Mouse (Mus musculus): ENCODE data around the gene Lmtk2. TPM values are rescaled to one million over a fixed set of nuclear protein-coding genes. Genes with fewer than 3 reads are reported as not detected.
A peak's percentile ranks its signal among the peaks of the same experiment; 100 is the strongest.

The Lmtk2 gene
- total RNA-seq, 2 experiments from 2014 or later = 12.2 to 12.5 TPM

DNA sequence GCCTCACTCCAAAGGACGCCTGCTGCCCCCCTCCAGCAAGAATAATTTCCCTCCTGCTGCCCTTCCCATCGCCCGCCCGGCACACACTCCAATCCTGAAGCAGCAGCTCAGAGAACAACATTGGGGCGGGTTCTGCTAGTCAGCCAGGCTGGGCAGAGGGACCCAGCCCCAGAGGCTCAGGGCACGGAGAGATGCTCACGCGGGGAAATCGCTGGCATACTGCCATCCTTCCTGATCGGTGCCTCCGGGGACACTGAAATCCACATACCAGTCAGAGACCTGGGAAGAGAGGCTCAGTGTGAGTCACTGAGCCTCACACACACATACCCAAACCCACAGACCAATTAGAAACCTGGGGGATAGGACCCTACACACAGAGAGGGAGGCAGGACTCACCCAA, 100.4 kb downstream of the Lmtk2 start:
- intact Hi-C loops (cut with DNase I; ENCODE audit: low total_unique reads) = no loop called here
- DNase-seq = no peak

DNA sequence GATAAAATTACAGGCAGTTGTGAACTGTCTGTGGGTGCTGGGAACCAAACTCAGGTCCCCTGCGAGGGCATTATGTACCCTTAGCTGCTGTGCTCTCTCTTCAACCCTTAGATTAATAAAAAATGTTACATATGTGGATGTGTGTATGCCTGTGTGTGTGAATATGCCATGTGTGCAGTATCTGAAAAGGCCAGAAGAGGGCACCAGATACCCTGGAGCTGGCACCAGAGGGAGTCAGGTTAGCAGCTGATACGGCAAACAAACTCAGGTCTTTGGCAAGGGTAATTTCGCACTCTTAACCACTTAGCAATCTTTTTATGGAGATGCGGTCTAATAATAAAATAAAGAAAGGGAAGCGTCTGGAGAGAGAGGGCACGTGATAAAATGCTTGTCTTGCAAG, 102.2 kb downstream of the Lmtk2 start:
- no peak for DNase-seq
- intact Hi-C loops (cut with DNase I; ENCODE audit: low total_unique reads) = no loop called here

DNA sequence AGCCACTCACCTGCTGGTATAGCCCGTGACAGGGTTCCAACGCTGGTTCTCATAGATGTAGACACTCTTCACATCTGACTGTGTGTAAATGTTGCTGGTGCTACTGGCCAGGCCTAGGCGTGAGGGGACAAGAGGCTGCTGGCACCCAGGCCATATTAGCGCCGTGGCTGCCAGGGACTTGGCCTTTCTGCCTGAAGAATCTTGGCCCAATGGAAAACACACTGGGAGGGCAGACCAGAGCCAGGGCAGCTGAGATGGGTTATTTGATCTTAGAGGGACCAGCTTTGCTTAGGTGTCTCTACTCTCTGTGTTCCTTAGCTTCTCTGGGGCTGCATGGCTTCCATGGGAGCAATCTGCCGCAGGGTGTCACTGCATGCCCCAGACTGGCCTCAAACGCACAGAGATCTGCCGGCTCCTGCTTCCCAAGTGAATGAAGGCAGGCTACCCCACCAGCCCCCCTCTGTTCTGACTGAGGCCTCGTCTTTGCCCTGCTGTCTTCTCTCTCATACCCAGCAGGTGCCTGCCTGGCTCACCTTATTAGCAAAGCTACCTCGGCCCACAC, 103.2 kb downstream of the Lmtk2 start:
- DNase-seq = peak; percentile 53
- intact Hi-C loops (cut with DNase I; ENCODE audit: low total_unique reads) = no loop called here

DNA sequence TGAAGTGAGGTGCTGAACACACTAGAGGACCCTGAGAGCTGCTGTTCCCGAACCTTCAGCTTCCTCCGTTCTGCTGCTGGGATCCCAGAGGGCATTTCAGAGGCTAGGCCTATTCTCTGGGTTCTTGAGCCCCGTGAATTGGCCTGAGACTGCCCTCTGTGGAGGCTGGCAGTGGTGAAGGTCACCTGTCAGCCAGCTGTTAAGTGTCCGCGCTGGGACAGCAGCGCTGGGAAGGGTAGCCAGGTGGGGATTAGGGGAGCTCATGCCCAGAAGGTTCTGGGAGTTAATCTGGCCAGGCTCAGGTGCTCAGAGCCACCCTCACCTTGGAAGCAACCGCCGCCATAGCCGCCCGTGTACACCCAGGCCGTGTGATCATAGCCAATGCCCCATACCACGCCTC, 104.1 kb downstream of the Lmtk2 start:
- no peak for DNase-seq
- intact Hi-C loops (cut with DNase I; ENCODE audit: low total_unique reads) = no loop called here

DNA sequence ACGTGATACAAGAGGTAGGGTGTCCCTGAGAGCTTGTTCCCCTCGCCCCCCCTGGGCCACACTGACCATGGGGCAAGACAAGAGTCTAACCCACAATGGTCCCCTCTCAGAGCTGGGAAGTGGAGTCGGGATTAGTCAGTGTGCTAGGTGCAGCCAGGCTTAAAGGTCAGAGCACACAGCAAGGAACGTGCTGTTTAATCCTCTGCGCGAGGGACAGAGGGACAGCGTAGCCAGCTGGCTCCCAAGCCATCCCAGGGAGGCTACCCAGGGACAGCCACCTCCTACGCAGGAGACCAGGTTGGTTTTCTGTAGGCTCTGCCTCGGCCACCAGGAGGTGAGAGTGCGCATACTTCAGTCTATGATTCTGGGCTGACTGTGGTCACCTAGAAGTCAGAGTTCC, 104.7 kb downstream of the Lmtk2 start:
- intact Hi-C loops (cut with DNase I; ENCODE audit: low total_unique reads) = no loop called here
- DNase-seq = no peak

DNA sequence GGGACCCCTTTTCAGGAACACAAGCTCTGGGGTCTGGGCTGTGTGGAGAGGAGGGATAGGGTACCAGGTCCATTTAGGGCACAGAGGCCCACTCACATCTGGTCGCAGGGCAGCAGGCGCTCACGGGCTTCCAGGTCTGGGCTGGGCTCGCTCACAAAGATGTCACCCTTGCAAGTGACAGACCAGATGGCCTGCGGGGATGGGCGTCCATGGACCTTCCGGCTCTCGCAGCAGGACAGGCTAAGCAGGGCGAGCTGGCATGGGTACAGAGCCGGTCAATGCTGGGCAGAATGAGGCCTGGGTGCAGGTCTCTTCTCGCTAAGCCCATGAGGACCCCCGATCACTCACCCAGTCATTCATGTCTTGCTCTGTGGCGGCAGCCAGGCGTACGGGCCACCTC, 105.8 kb downstream of the Lmtk2 start:
- DNase-seq = no peak
- intact Hi-C loops (cut with DNase I; ENCODE audit: low total_unique reads) = no loop called here

DNA sequence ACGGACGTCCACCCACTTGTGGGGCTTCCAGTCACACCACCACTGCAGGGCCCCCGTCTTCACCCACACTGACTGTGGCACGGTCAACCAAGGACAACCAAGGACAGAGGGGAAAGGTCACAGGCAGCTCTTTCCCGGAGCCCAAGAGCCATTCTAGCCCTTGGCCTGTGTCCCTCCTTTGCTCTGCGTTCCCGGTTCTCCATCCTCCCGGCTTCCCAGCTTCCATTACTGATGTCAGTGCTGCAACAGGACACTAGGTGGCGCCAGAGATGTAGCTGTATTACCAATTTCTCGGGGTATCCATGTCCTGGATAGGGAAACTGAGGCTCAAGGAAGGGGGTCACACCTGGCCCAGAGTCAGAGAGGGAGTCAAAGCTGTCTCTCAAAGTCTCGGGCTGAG, 107.2 kb downstream of the Lmtk2 start:
- intact Hi-C loops (cut with DNase I; ENCODE audit: low total_unique reads) = no loop called here
- DNase-seq = no peak

DNA sequence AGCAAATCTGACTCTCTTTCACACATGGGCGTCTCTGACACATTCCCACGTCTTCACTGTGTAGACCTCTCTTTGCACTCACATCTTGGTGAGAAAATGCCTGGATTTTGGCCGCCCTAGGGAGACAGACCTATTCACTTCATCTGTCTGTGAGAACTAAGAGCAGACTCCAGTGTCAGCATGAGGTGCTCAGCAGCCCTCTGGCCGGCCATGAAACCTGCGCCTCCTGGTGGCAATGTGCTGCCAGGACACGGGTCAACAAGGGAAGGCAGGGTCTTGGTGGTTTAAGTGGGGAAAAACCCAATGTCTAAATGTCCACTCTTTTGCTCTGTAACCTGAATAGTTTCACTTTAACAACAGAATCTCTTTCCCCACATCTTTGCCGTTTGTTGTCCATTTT, 114.2 kb downstream of the Lmtk2 start:
- intact Hi-C loops (cut with DNase I; ENCODE audit: low total_unique reads) = no loop called here
- peak; percentile 64 for DNase-seq

DNA sequence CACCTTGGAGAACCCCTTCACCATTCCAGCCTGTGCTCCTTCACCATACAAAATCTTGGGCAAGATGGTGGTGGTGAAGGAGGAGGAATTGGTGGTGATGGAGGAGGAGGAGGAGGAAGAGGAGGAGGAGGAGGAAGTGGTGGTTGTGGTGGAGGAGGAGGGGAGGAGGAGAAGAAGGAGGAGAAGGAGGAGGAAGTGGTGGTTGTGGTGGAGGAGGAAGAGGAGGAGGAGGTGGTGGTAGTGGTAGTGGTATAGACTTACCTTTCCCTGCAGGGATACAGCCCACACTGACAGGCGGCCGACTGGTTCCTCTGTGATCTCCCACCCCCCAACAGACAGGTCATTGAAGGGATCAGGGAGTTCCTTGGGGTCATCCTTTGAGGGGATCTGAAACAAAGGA, 115.8 kb downstream of the Lmtk2 start:
- DNase-seq = no peak
- intact Hi-C loops (cut with DNase I; ENCODE audit: low total_unique reads) = no loop called here

DNA sequence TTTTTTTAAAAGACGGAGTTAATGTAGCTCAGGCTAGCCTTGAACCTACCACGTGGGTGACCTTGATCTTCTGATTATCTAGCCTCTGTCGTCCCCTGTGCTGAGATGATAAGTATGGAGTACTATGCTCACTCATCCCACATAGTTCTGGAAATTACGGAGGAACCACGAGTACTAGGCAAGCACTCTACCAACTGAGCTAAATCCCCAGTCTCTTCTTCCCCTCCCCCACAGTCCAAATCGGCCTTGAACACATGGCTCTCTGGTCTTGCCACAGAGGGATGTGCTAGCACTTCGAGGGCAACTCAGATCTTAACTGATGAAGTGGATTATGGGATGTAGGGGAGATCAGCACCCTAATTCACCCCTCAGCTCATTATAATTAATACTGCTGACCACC, 117.8 kb downstream of the Lmtk2 start:
- intact Hi-C loops (cut with DNase I; ENCODE audit: low total_unique reads) = no loop called here
- no peak for DNase-seq

DNA sequence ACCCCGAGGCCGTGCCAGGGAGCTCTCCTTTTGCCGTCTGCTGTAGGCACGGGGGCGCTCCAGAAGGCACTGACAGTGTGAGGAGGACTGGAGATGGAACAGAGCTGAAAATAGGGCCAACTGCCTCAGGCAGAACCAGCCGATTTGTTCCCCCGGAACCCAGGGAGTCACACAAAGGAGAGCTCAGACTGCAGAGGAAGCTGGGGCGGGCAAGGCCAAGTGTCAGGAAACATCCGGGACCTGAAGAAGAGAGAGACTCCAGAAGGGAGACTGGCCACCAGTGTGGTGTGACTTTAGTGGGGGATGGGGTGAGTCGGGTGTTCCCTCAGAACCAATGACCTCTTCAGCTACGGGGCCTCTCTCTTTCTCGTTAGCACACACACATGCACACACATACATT, 119.1 kb downstream of the Lmtk2 start:
- intact Hi-C loops (cut with DNase I; ENCODE audit: low total_unique reads) = no loop called here
- no peak for DNase-seq

DNA sequence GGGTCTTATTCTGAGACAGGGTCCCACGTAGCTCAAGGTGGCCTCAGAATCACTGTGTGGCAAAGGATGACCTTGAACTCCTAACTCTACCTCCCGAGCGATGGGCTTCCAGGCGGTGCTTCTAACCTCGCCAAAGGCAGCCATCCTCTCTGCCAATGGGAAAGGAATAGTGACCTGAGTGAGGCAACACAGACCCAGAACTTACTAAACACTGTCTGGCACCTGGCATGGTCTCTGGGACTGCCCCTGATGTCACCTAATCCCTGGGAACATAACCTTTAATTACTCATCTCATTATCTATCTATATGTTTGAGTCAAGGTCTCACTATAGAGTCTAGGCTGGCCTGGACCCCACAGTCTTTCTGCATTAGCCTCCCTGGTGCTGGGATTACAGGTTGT, 119.7 kb downstream of the Lmtk2 start:
- no peak for DNase-seq
- intact Hi-C loops (cut with DNase I; ENCODE audit: low total_unique reads) = no loop called here

DNA sequence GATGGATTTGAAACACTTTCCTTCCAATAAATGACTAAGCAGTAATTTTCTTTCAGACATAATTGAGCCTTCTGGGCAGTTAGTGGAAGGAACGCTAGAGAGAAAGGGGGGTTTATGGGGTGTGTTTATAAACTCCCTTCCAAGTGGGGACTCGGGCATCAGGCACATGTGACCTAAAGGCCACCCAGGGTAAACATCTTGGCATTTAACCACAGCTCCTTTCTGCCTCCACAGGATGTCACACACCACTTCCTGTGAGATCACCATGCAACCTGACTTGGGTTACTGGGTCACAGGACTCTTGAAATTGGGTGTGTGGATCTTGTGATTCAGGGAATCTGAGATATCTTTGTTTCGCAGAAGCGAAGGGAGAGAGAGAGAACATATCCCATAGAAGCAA, 121.1 kb downstream of the Lmtk2 start:
- intact Hi-C loops (cut with DNase I; ENCODE audit: low total_unique reads) = no loop called here

DNA sequence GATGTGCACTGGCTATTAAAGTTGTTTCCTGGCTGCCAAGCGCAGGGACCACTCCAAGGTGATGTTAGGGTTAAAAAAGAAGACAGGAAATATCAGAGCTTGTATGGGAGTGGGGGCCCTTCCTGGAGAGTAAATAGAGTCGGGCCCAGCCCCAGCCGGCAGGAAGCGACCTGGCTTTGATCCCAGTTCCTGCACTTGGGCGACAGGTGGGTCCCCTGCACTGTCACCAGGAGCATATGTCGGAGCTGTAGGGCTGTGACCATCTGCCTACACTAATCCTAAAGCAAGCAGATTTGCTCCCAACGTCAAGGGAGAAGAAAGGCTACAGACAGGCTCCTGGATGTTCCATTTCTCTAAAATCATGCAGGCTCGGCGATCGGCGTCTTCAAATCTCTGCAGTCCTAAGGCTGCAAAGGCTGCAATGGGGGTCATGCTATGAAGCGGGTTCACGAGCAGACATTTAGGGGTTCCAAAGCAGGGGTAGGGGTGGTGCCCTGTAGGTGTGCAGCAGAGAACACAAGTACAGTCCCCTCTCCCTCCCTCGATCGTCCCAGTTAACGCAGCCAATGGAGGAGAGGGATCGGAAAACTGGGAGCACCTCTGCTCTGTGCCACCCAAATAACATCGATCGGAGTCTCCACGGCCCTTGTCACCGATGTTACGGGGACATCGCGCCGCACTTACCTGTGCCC, 122.7 kb downstream of the Lmtk2 start:
- intact Hi-C loops (cut with DNase I; ENCODE audit: low total_unique reads) = no loop called here
- peak; percentile 45 for DNase-seq

More for the DNA sequence above, 121.1 kb downstream of the Lmtk2 start:
- no peak for DNase-seq

DNA sequence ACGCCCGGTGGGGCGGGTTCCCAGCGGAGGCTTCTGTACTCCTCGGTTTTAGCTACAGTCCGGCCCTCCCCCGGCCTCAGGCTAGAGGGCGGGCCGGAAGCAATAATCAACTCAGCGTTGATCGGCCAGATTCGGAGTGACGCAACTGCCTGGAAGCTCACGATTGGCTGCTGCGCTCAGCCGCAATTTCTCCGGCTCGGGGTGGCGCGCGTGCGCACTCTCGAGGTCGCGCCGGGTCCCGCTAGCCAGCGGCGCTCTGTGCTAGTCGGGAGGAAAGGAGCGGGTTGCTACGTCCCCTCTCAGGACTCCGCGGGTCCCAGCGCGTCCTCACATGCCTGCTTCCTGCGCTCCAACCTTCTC, 123.2 kb downstream of the Lmtk2 start, which contains the start of gene Tecpr1:
Tecpr1 (minus strand) TSS at position 113 of the 360 bp plus-strand sequence.
- intact Hi-C loops (cut with DNase I; ENCODE audit: low total_unique reads) = no loop called here
- peak; percentile 95 for DNase-seq

DNA sequence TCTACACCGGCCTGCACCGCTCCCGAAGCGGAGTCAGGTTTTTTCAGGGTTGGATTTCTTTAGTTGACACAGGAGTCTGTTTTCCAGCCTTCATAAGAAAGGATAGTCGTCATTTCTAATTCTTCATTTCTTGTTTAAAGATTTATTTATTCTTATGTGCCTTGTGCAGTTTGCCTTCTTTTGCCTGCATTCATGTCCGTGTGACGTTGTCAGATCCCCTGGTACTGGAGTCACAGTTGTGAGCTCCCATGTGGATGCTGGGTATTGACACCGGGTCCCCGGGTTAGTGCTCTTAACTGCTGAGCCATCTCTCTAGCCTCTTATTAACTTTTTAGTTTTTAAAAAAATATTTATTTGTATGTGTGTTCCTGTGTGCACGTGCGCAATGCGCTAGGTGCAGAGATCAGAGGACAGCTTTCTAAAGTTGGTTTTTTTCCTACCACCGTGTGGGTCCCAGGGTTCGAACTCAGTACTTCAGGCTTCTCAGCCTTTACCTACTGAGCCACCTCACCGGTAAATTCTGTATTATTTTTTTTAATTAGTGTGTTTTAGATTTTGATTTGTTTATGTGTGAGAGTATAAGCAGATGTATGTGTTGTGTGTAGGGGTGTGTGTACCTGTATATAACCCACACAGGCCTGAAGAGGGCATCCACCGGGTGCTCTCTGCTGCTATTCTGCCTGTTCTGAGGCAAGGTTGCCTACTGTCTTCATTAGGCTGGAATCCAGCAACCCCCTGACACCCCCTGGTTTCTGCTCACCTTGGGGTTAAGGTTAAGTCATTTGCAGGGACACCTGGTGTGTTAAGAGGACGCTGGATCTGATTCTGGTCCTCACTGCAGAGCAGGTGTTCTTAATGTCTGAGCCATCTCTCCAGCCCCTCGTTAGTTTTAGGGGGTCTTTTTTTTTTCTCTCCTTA, 123.9 kb downstream of the Lmtk2 start:
- DNase-seq = no peak
- intact Hi-C loops (cut with DNase I; ENCODE audit: low total_unique reads) = no loop called here

DNA sequence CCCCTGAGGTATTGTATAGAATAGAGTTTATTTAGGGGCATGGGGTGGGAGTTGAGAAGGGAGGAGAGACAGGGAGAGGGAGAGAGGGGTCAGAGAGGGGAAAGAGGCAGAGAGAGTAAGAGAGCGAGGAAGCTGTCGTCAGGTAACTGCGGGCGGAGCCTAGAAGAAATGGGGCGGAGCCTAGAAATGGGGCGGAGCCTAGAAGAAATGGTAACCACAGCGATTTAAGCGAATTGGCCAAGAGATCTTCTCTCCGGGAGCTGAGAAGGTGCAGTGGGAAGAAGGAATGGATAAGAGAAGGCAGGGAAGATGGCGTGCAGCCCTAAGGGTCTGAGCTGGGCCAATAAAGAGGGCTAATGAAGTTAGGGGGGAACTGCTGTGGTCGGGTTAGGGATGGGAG, 126.0 kb downstream of the Lmtk2 start:
- DNase-seq = no peak
- intact Hi-C loops (cut with DNase I; ENCODE audit: low total_unique reads) = no loop called here

DNA sequence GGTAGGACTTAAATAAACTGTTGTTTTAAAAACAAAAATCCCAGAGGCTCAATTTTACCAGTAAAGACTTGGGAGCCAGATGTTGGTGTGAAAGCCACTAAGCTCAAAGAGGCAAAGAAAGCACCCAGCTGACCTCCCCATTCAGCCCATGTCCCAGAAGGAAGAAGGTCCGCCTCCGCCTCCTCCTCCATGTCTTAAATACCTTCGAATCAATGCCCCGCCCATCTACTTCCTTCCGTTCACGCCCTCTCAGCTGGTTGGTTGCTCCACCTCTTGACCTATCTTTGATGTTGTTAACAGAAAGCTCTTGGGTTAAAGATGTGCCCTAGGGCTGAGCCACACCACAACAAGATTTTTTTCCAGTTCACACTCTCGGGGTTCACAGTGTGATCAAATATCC, 130.0 kb downstream of the Lmtk2 start:
- intact Hi-C loops (cut with DNase I; ENCODE audit: low total_unique reads) = no loop called here
- no peak for DNase-seq

DNA sequence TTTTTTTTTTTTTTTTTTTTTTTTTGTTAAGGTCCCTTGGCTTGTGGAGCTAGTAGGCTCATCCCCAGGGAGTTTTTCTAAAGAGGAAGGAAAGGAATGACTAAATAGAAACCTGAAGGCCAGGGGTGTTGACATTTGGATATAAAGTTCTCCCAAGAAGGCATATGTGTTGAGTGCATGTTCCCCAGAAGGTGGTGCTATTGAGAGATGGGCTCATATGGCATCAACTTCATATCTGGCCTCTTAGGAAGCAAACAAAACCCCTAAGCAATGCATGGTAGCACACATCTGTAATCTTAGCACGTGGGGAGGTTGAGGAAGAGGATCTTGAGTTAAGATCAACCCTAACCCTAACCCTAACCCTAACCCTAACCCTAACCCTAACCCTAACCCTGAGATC, 131.2 kb downstream of the Lmtk2 start:
- intact Hi-C loops (cut with DNase I; ENCODE audit: low total_unique reads) = no loop called here
- no peak for DNase-seq

DNA sequence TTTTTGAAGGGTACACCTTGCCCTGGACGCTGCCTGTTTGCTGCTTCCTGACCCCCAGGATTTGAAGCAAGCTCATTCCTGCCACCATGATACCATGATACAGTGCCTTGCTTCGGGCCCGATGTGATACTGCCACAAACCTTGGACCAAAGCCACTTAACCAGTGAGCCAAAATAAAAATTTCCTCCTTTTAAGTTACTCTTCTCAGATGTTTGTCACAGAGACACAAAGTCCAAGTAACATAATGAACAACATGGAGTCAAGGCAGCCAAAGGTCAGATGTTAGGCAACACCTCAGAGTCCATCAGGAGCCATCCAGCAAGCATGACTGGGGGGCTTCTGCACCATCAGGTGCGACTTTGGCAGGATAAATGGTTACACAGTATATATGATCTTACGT, 132.3 kb downstream of the Lmtk2 start:
- no peak for DNase-seq
- intact Hi-C loops (cut with DNase I; ENCODE audit: low total_unique reads) = no loop called here

DNA sequence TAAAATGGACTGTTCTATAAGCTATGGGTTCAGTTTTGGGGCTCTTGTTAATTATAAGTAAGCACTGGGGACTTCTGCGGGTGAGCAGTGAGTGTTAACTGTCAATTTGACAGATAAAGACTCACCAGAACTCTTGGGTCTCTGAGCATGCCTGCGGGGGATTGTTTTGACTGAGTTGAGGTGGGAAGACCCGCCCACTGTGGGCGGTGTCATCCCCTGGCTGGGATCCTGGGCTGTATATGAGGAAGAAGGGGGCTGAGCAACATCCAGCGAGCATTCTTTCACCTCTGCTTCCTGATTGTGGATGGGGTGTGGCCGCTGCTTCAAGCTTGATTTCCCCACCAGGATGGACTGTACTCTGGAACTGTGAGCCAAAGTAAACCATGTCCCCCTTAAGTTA, 134.0 kb downstream of the Lmtk2 start:
- DNase-seq = no peak
- intact Hi-C loops (cut with DNase I; ENCODE audit: low total_unique reads) = no loop called here
